Comparison of ENCODE assay signal across 10 mouse cellular contexts in genomic region chr7:24953966-24954365, GRCm38 (mm10). TPM values are rescaled to one million over a fixed set of nuclear protein-coding genes. Genes with fewer than 3 reads are reported as not detected.
DNase-seq lines count a peak whose midpoint lies in the region; ATAC-seq lines count a peak whose summit lies in the region.
"Had no signal": no experiment of that assay in that cellular context is flagged by ENCODE, and none has a peak within 500 bp of the region (broad histone marks: within the 10 kb centered on the region; RNA-seq: fewer than 3 reads in every experiment).

No protein-coding gene starts in this region.

- H3K9ac ChIP-seq in kidney, embryonic 14.5 days (ENCODE audit: low read depth, low read length), result peak overlapping the region; percentile 44
- peak overlapping the region; percentile 47 for H3K9ac ChIP-seq in hindbrain, embryonic 14.5 days
- peak overlapping the region; percentile 52 for H3K9ac ChIP-seq in midbrain, embryonic 12.5 days (replicated peaks)

- no peaks in the 10 kb centered on the region for H3K9me3 ChIP-seq in kidney, embryonic 14.5 days (ENCODE audit: control insufficient read depth, low read length)
- no peaks in the 10 kb centered on the region for H3K9me3 ChIP-seq in embryonic facial prominence, embryonic 10.5 days
- no peaks in the 10 kb centered on the region for H3K9me3 ChIP-seq in hindbrain, embryonic 14.5 days (ENCODE audit: control insufficient read depth, low read length)
- H3K9me3 ChIP-seq in midbrain, embryonic 12.5 days, result no peaks in the 10 kb centered on the region

- ATAC-seq in kidney, embryonic 14.5 days (ENCODE audit: low FRiP score, low TSS enrichment), result peak; percentile 12
- ATAC-seq in hindbrain, embryonic 14.5 days (ENCODE audit: low FRiP score), result no peak
- ATAC-seq in midbrain, embryonic 12.5 days (ENCODE audit: low FRiP score, low read depth), result no peak

- peak overlapping the region; percentile 43 for H3K4me3 ChIP-seq in kidney, embryonic 14.5 days (ENCODE audit: low read length)
- H3K4me3 ChIP-seq in embryonic facial prominence, embryonic 10.5 days, result peak overlapping the region; percentile 58
- H3K4me3 ChIP-seq in hindbrain, embryonic 14.5 days (replicated peaks; ENCODE audit: low read length), result peak overlapping the region; percentile 27
- peak overlapping the region; percentile 43 for H3K4me3 ChIP-seq in midbrain, embryonic 12.5 days

- no peak for DNase-seq in kidney, adult 18-20 months
- no peak for DNase-seq in embryonic facial prominence, embryonic 10.5 days (ENCODE audit: low spot score)
- DNase-seq in hindbrain, embryonic 14.5 days (ENCODE audit: low spot score), result no peak
- DNase-seq in layer of hippocampus, adult 9-11 months, result no peak
- no peak for DNase-seq in gastrocnemius, postnatal 25 days
- DNase-seq in thymus, postnatal 36 days, result no peak
- DNase-seq: cerebellum, adult 9-10 months had no signal

- 2% methylated on average over 24 of the region's 24 CpGs for WGBS in kidney, embryonic 14.5 days
- under 1% methylated on average over 24 of the region's 24 CpGs for WGBS in embryonic facial prominence, embryonic 10.5 days
- WGBS in hindbrain, embryonic 14.5 days, result 2% methylated on average over 23 of the region's 24 CpGs
- 1% methylated on average over 24 of the region's 24 CpGs for WGBS in midbrain, embryonic 12.5 days

- H3K4me2 ChIP-seq in kidney, embryonic 14.5 days (replicated peaks; ENCODE audit: low read depth, low read length), result peak overlapping the region; percentile 63
- H3K4me2 ChIP-seq in hindbrain, embryonic 14.5 days (replicated peaks), result peak overlapping the region; percentile 50
- peak overlapping the region; percentile 62 for H3K4me2 ChIP-seq in midbrain, embryonic 12.5 days (replicated peaks)

- peaks cover 73% of the 10 kb centered on the region for H3K27me3 ChIP-seq in kidney, embryonic 14.5 days (ENCODE audit: control insufficient read depth, insufficient read depth, low read length)
- peaks cover 86% of the 10 kb centered on the region for H3K27me3 ChIP-seq in embryonic facial prominence, embryonic 10.5 days (replicated peaks; ENCODE audit: low read depth, poor library complexity, severe bottlenecking)
- H3K27me3 ChIP-seq in hindbrain, embryonic 14.5 days (ENCODE audit: control insufficient read depth, insufficient read depth, low read length), result peaks cover 72% of the 10 kb centered on the region
- peaks cover 84% of the 10 kb centered on the region for H3K27me3 ChIP-seq in midbrain, embryonic 12.5 days

- no peak overlapping the region for H3K27ac ChIP-seq in kidney, embryonic 14.5 days (ENCODE audit: low read depth, low read length)
- H3K27ac ChIP-seq in embryonic facial prominence, embryonic 10.5 days (replicated peaks), result peak overlapping the region; percentile 71
- no peak overlapping the region for H3K27ac ChIP-seq in hindbrain, embryonic 14.5 days
- H3K27ac ChIP-seq in midbrain, embryonic 12.5 days (replicated peaks), result no peak overlapping the region

- H3K36me3 ChIP-seq in kidney, embryonic 14.5 days (ENCODE audit: control insufficient read depth, insufficient read depth, low read length), result no peaks in the 10 kb centered on the region
- no peaks in the 10 kb centered on the region for H3K36me3 ChIP-seq in embryonic facial prominence, embryonic 10.5 days (replicated peaks)
- H3K36me3 ChIP-seq in hindbrain, embryonic 14.5 days (replicated peaks; ENCODE audit: control insufficient read depth, insufficient read depth), result no peaks in the 10 kb centered on the region
- H3K36me3 ChIP-seq in midbrain, embryonic 12.5 days, result no peaks in the 10 kb centered on the region

- H3K4me1 ChIP-seq in kidney, embryonic 14.5 days (ENCODE audit: control insufficient read depth, insufficient read depth, low read length), result peaks cover 11% of the 10 kb centered on the region; the same call in 1 of the 2 replicates
- peaks cover 36% of the 10 kb centered on the region for H3K4me1 ChIP-seq in embryonic facial prominence, embryonic 10.5 days
- H3K4me1 ChIP-seq in hindbrain, embryonic 14.5 days (replicated peaks; ENCODE audit: control insufficient read depth, insufficient read depth, low read length), result peaks cover 26% of the 10 kb centered on the region; the same call in 1 of the 2 replicates
- H3K4me1 ChIP-seq in midbrain, embryonic 12.5 days, result peaks cover 50% of the 10 kb centered on the region

RNA-seq across cellular contexts. Expression of gene Gm4881, which starts 9.7 kb away (rescaled TPM):
- not detected in 2 replicates for polyA plus RNA-seq in kidney, embryonic 14.5 days (2014; fragmentation: Nextera tagmentation; extraction: Ambion mirVana)
- 0.17 TPM in 1 of 2 replicates, not detected in the other for polyA plus RNA-seq in embryonic facial prominence, embryonic 10.5 days (2016; fragmentation: Nextera tagmentation; extraction: Ambion mirVana)
- 5.9 and 6.6 TPM in 2 replicates for polyA plus RNA-seq in hindbrain, embryonic 14.5 days (2014; fragmentation: Nextera tagmentation; extraction: Ambion mirVana)
- polyA plus RNA-seq in midbrain, embryonic 12.5 days (2016; fragmentation: Nextera tagmentation; extraction: Ambion mirVana), result 3.6 and 5.9 TPM in 2 replicates
- not detected for total RNA-seq in gastrocnemius, postnatal 25 days (2021)
- polyA plus RNA-seq: inflammation-experienced regulatory T-cells, adult 6 months had no signal

RNA-seq across cellular contexts. Expression of gene Rabac1, which starts 18.6 kb away (rescaled TPM):
- 129 and 144 TPM in 2 replicates for polyA plus RNA-seq in kidney, embryonic 14.5 days (2014; fragmentation: Nextera tagmentation; extraction: Ambion mirVana)
- 69.5 and 76.1 TPM in 2 replicates for polyA plus RNA-seq in embryonic facial prominence, embryonic 10.5 days (2016; fragmentation: Nextera tagmentation; extraction: Ambion mirVana)
- 331 and 332 TPM in 2 replicates for polyA plus RNA-seq in hindbrain, embryonic 14.5 days (2014; fragmentation: Nextera tagmentation; extraction: Ambion mirVana)
- 111 and 118 TPM in 2 replicates for polyA plus RNA-seq in midbrain, embryonic 12.5 days (2016; fragmentation: Nextera tagmentation; extraction: Ambion mirVana)
- 100 to 1,000 TPM; 191 to 193 TPM for total RNA-seq in gastrocnemius, postnatal 25 days (2021)

RNA-seq across cellular contexts. Expression of gene Arhgef1, which starts 51.3 kb away (rescaled TPM):
- polyA plus RNA-seq in kidney, embryonic 14.5 days (2014; fragmentation: Nextera tagmentation; extraction: Ambion mirVana), result 67.5 and 91.2 TPM in 2 replicates
- 79.9 and 87.0 TPM in 2 replicates for polyA plus RNA-seq in embryonic facial prominence, embryonic 10.5 days (2016; fragmentation: Nextera tagmentation; extraction: Ambion mirVana)
- 58.4 and 58.6 TPM in 2 replicates for polyA plus RNA-seq in hindbrain, embryonic 14.5 days (2014; fragmentation: Nextera tagmentation; extraction: Ambion mirVana)
- 78.6 and 79.4 TPM in 2 replicates for polyA plus RNA-seq in midbrain, embryonic 12.5 days (2016; fragmentation: Nextera tagmentation; extraction: Ambion mirVana)
- total RNA-seq in gastrocnemius, postnatal 25 days (2021), result 10 to 100 TPM; 30.9 to 34.2 TPM

RNA-seq across cellular contexts. Expression of gene Atp1a3, which starts 51.8 kb away (rescaled TPM):
- 0.27 and 0.68 TPM in 2 replicates for polyA plus RNA-seq in kidney, embryonic 14.5 days (2014; fragmentation: Nextera tagmentation; extraction: Ambion mirVana)
- polyA plus RNA-seq in embryonic facial prominence, embryonic 10.5 days (2016; fragmentation: Nextera tagmentation; extraction: Ambion mirVana), result 4.4 and 5.4 TPM in 2 replicates
- polyA plus RNA-seq in hindbrain, embryonic 14.5 days (2014; fragmentation: Nextera tagmentation; extraction: Ambion mirVana), result 404 and 524 TPM in 2 replicates
- polyA plus RNA-seq in midbrain, embryonic 12.5 days (2016; fragmentation: Nextera tagmentation; extraction: Ambion mirVana), result 77.8 and 86.3 TPM in 2 replicates
- under 1 TPM in 1 of 2 experiments, not detected in 1; 0.46 TPM for total RNA-seq in gastrocnemius, postnatal 25 days (2021)

RNA-seq across cellular contexts. Expression of gene Cd79a, which starts 56.8 kb away (rescaled TPM):
- polyA plus RNA-seq in kidney, embryonic 14.5 days (2014; fragmentation: Nextera tagmentation; extraction: Ambion mirVana), result 1.5 and 1.6 TPM in 2 replicates
- polyA plus RNA-seq in embryonic facial prominence, embryonic 10.5 days (2016; fragmentation: Nextera tagmentation; extraction: Ambion mirVana), result 0.26 and 0.40 TPM in 2 replicates
- polyA plus RNA-seq in hindbrain, embryonic 14.5 days (2014; fragmentation: Nextera tagmentation; extraction: Ambion mirVana), result 0.13 and 0.33 TPM in 2 replicates
- polyA plus RNA-seq in midbrain, embryonic 12.5 days (2016; fragmentation: Nextera tagmentation; extraction: Ambion mirVana), result 0.31 and 0.36 TPM in 2 replicates
- total RNA-seq in gastrocnemius, postnatal 25 days (2021), result under 1 TPM in 1 of 2 experiments, not detected in 1; 0.24 TPM
